Mouse (Mus musculus) spleen, adult 2 months (tissue): ENCODE measurements around the gene Sesn3.

Source experiments
- CTCF ChIP-seq: fragments of 200-500 bp; IDR thresholded peaks from 2 replicates; pipeline ENCODE4 v1.5.1; 2011; ENCODE audit warnings: mild to moderate bottlenecking, inconsistent platforms; ENCODE audit not compliant: insufficient read depth, insufficient read length, insufficient replicate concordance; ENCODE audit errors: extremely low read depth
- POLR2A ChIP-seq: fragments of 200-500 bp; IDR thresholded peaks from 2 replicates; pipeline ENCODE4 v1.6.1; 2011; ENCODE audit warnings: low read depth, low read length, inconsistent platforms

GRCm38 (mm10) chr9:14350787-14351186, 75.9 kb downstream of the Sesn3 start:
- TF ChIP-seq POLR2A = no peak
- TF ChIP-seq CTCF = no peak
